Mouse (Mus musculus) lung, adult 2 months (tissue): ENCODE results near the gene Stx4a. TPM values are rescaled to one million over a fixed set of nuclear protein-coding genes. Genes with fewer than 3 reads are reported as not detected.
"Not testable (repeated sequence)": the region's sequence is repeated elsewhere in the genome, so short reads cannot be mapped to it uniquely, and the experiment has no call there.

ENCODE experiments used
- DNase-seq: peaks from one replicate; pipeline ENCODE4 v3.0.0; 2022
- H3K4me1 ChIP-seq: fragments of 200-500 bp; 2 replicates; pipeline ENCODE4 v1.6.1; 2011; ENCODE audit warnings: low read length; ENCODE audit not compliant: control insufficient read depth, insufficient read depth
- H3K4me3 ChIP-seq: fragments of 200-500 bp; replicated peaks from 2 replicates; pipeline ENCODE3; 2011; ENCODE audit warnings: low read depth, mild to moderate bottlenecking, control low read depth, low read length; ENCODE audit errors: extremely low read depth
- CTCF ChIP-seq: fragments of 200-500 bp; IDR thresholded peaks from 2 replicates; pipeline ENCODE4 v1.5.1; 2011; ENCODE audit warnings: mild to moderate bottlenecking, low read length, control low read depth; ENCODE audit not compliant: insufficient read depth
- POLR2A ChIP-seq: fragments of 200-500 bp; IDR thresholded peaks from 2 replicates; pipeline ENCODE4 v1.6.1; 2011; ENCODE audit warnings: low read depth, mild to moderate bottlenecking, control low read depth, low read length, borderline replicate concordance; ENCODE audit errors: extremely low read depth
- WGBS: fragments of 180-500 bp; shearing (Covaris S2); methylation state at CpG from one replicate; pipeline ENCODE4 v1.1.7; 2018; 5-methylcytosine and 5-hydroxymethylcytosine counted together
- polyA plus RNA-seq: library from polyadenylated mRNA; depleted of rRNA; stranded (reverse); fragments of >200 nt; gene quantifications from 2 replicates; pipeline ENCODE4 v1.2.3, GENCODE M21; 2012

Gene Stx4a
- polyA plus RNA-seq, 1 experiment, result 77.9 TPM

GRCm38 (mm10) chr7:127886551-127886950, 62.5 kb downstream of the Stx4a start:
- 84% methylated on average over 6 of the region's 6 CpGs for WGBS
- no peak for TF ChIP-seq POLR2A
- no peak for TF ChIP-seq CTCF
- no peak overlapping the region for H3K4me3 ChIP-seq
- peaks cover 7% of the 10 kb centered on the region for H3K4me1 ChIP-seq
- no peak for DNase-seq

DNA sequence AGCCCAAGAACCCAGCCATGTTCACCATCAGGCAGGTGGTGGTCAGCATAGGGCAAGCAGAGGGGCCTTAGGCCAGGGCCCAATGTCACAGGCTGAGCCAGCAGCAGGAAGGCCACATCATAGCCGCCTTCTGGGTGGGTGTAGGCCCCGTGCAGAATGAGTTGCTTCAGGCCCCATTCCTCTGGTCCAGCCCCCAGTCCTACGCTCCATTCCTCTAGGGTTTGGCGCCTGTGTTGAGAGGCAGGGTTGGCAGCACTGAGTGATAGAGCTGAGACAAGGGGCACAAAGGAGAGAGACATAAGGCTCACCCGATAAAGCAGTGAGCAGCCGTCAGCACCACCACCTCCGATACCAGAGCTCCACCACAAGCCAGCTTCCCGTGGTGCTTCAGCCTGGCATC, 63.1 kb downstream of the Stx4a start:
- H3K4me3 ChIP-seq, result no peak overlapping the region
- WGBS, result 81% methylated on average over 8 of the region's 8 CpGs
- DNase-seq, result no peak
- TF ChIP-seq POLR2A, result no peak
- TF ChIP-seq CTCF, result no peak
- H3K4me1 ChIP-seq, result peaks cover 7% of the 10 kb centered on the region

DNA sequence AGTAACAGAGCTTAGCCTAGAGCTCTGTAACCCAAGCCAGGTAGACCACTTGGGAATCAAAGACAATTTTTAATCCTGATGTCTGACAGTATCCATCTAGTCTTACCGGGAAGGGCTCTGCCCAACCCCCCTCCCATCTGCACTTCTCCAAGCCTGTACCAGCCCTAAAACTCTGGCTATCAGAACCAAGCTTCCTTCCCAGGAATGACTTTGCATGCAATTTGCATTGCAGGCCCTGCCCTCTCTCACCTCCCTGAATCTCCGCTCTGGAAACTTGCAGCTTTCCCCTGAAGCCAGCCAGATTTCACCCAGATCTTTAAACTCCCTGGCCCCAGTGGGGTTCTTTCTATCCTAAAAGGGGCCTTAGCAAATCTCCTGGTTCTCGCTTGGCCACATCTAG, 63.7 kb downstream of the Stx4a start:
- WGBS, result 82% methylated on average over 3 of the region's 3 CpGs
- DNase-seq, result no peak

GRCm38 (mm10) chr7:127888821-127889220, 64.7 kb downstream of the Stx4a start:
- no peak for DNase-seq
- WGBS, result 62% methylated on average over 3 of the region's 3 CpGs
- TF ChIP-seq POLR2A, result no peak
- no peak for TF ChIP-seq CTCF
- Histone ChIP-seq H3K4me3 (no peak overlapping the region), H3K4me1 (peaks cover 2% of the 10 kb centered on the region)

More for the DNA sequence above, 63.7 kb downstream of the Stx4a start:
- TF ChIP-seq CTCF, result no peak
- no peak for TF ChIP-seq POLR2A
- no peak overlapping the region for H3K4me3 ChIP-seq
- peaks cover 7% of the 10 kb centered on the region for H3K4me1 ChIP-seq

- DNase-seq, result peak; percentile 33
- TF ChIP-seq POLR2A (no peak), CTCF (no peak)
- no peak within 1 kb of the TSS for H3K4me3 ChIP-seq
- WGBS, result 40% methylated on average over 4 of the region's 4 CpGs
- H3K4me1 ChIP-seq, result no peaks in the 10 kb centered on the region; the same call in 1 of the 2 replicates
These were observed 66.7 kb downstream of the Stx4a start, which contains the start of gene Prss53 for GRCm38 (mm10) chr7:127890798-127891197. Prss53 (minus strand) TSS chr7:127890970.

GRCm38 (mm10) chr7:127894480-127894879, 70.4 kb downstream of the Stx4a start:
- peak; percentile 18 for DNase-seq
- 62% methylated on average over 5 of the region's 5 CpGs for WGBS
- no peaks in the 10 kb centered on the region; the same call in 1 of the 2 replicates for H3K4me1 ChIP-seq
- TF ChIP-seq POLR2A (no peak), CTCF (no peak)
- H3K4me3 ChIP-seq, result no peak overlapping the region

DNA sequence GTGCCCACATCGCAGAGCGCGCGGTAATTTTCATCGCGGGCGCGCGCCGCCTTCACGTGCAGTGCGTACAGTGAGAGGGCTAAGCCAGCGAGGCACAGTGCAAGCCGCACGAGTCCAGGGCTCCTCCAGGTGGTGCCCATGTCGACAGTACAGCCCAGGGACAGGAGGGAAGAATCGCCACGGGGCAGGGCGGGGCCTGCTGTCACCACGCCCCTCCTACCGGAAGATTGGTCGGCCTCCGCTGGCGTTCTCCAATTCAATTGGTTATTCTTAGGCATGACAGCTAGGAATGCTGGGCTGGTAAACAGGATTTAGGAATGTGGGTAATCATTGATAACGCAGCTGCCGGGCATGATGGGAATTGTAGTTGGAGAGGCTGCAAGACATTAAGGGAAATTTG, 71.3 kb downstream of the Stx4a start, which contains the start of the genes Gm21974 and Vkorc1:
Gm21974 (minus strand) TSS at position 13 of the 400 bp plus-strand sequence.
Vkorc1 (minus strand) TSS at position 176 of the 400 bp plus-strand sequence.
- peak; percentile 92 for DNase-seq
- WGBS, result under 1% methylated on average over 26 of the region's 26 CpGs
- TF ChIP-seq POLR2A (peak; percentile 73; the same call in 1 of the 2 replicates), CTCF (peak; percentile 29; the same call in 1 of the 2 replicates)
- Histone ChIP-seq H3K4me1 (no peaks in the 10 kb centered on the region; the same call in 1 of the 2 replicates), H3K4me3 (peak within 1 kb of the TSS; percentile 78)

- H3K4me1 ChIP-seq, H3K4me3 ChIP-seq, DNase-seq: not testable (repeated sequence)
- 62% methylated on average over 7 of the region's 7 CpGs for WGBS
These were observed 71.8 kb downstream of the Stx4a start for GRCm38 (mm10) chr7:127895891-127896290.

DNA sequence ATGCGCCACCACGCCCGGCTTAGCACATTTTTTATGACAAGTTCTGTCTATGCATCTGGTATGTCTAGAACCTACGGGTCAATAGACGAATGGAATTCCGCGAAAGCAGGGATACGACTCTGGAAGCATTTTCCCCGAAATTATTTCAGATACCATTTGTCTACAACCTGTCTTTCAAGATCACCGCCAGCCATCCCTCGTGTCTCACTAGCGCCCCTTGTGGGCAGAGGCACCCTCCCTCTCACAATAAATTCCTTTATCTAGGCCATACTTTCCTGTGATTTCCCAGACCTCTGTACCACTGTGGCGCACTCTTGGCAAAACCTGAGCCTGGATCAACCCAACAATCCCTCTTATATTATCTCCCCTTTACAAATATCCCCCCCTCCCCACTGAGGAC, 72.3 kb downstream of the Stx4a start:
- Histone ChIP-seq H3K4me1 (no peaks in the 10 kb centered on the region; the same call in 1 of the 2 replicates), H3K4me3 (no peak overlapping the region)
- DNase-seq, result peak; percentile 64
- no peak for TF ChIP-seq POLR2A
- TF ChIP-seq CTCF, result peak; percentile 80
- 56% methylated on average over 13 of the region's 13 CpGs for WGBS

DNA sequence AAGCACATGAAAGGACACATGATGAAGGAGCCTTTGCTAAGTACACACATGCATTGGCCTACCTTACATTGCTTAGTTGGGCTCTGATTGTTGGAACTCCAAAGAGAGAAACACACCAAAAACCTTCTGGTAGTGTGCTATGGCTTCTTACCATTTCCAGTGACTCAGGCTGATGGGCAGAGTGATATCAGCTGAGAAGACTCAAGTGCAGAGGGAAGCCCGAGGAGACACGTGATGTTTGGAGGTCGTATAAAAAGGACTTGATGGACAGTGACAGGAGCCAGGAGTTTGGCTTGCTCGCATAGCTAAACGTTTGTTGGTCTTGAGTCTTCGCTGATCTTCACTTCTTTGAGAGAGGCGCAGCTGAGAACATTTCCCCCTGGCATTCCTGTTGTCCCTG, 73.4 kb downstream of the Stx4a start:
- no peaks in the 10 kb centered on the region; the same call in 1 of the 2 replicates for H3K4me1 ChIP-seq
- WGBS, result 87% methylated on average over 7 of the region's 7 CpGs
- TF ChIP-seq POLR2A, result no peak
- TF ChIP-seq CTCF, result no peak

More for the DNA sequence above, 73.4 kb downstream of the Stx4a start:
- no peak for DNase-seq
- H3K4me3 ChIP-seq, result no peak overlapping the region
